Comparison of ENCODE assay signal across 7 mouse cellular contexts in the genomic region with DNA sequence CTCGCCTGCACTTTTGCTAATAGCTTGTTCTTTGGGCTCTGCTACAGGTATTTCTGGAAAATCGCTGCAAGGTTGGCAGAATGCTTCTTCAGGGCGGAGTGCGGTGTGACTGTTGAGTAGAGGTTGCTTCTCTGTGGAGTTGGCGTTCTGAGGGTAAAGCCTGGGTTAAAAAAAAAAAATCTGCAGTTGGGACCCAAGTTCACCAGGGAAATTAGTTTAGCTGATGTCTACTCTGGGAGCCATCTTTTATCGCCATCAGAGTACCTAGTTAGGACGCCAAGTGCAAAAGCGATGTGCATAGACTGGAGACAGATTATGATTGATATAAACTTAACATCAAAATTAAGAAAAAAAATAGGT. TPM values are rescaled to one million over a fixed set of nuclear protein-coding genes. Genes with fewer than 3 reads are reported as not detected.
DNase-seq lines count a peak whose midpoint lies in the region; ATAC-seq and TF ChIP-seq lines count a peak whose summit lies in the region.

No protein-coding gene starts in this region.

- H3K9ac ChIP-seq in liver, embryonic 12.5 days, result peak overlapping the region; percentile 71

- no peak for DNase-seq in spleen, adult 2 months (ENCODE audit: low read depth in 1 of 2, low spot score in 2 of 2)
- no peak for DNase-seq in spleen, adult 12 weeks (ENCODE audit: low spot score)
- no peak for DNase-seq in adrenal gland, postnatal 14 days
- DNase-seq in layer of hippocampus, postnatal 25 days (ENCODE audit: extremely low spot score in 1 of 2, low spot score in 1 of 2), result no peak
- DNase-seq in adrenal gland, postnatal 10 days, result no peak

- TF ChIP-seq POLR2A in spleen, adult 2 months (IDR thresholded peaks at IDR 0.05; ENCODE audit: low read depth, low read length), result no peak

- H3K9me3 ChIP-seq in erythroblast, embryonic 14.5 days (ENCODE audit: control insufficient read depth, low read length), result no peaks in the 10 kb centered on the region
- no peaks in the 10 kb centered on the region for H3K9me3 ChIP-seq in liver, embryonic 12.5 days (replicated peaks)

- no peaks in the 10 kb centered on the region for H3K27me3 ChIP-seq in spleen, adult 2 months (ENCODE audit: control insufficient read depth, insufficient read depth, low read length)
- H3K27me3 ChIP-seq in erythroblast, embryonic 14.5 days (ENCODE audit: control insufficient read depth), result no peaks in the 10 kb centered on the region
- H3K27me3 ChIP-seq in liver, embryonic 12.5 days (replicated peaks), result no peaks in the 10 kb centered on the region

- H3K36me3 ChIP-seq in spleen, adult 2 months (ENCODE audit: control insufficient read depth, insufficient read depth, low read length), result peaks cover 12% of the 10 kb centered on the region
- H3K36me3 ChIP-seq in erythroblast, embryonic 14.5 days (ENCODE audit: control insufficient read depth), result peaks cover 32% of the 10 kb centered on the region
- H3K36me3 ChIP-seq in liver, embryonic 12.5 days, result peaks cover 35% of the 10 kb centered on the region

- under 1% methylated on average over 8 of the region's 8 CpGs for WGBS in spleen, adult 2 months
- WGBS in liver, embryonic 12.5 days (ENCODE audit: insufficient replicate concordance), result under 1% methylated on average over 8 of the region's 8 CpGs

- no peak for TF ChIP-seq CTCF in spleen, adult 2 months (IDR thresholded peaks at IDR 0.05; ENCODE audit: extremely low read depth, insufficient read depth, insufficient read length, insufficient replicate concordance)

- peak overlapping the region; percentile 94 for H3K4me3 ChIP-seq in spleen, adult 2 months (ENCODE audit: extremely low read depth, insufficient read depth, insufficient read length)
- peak overlapping the region; percentile 88 for H3K4me3 ChIP-seq in erythroblast, embryonic 14.5 days (replicated peaks)
- H3K4me3 ChIP-seq in liver, embryonic 12.5 days, result peak overlapping the region; percentile 77

- peak overlapping the region; percentile 73 for H3K4me2 ChIP-seq in liver, embryonic 12.5 days

- peak overlapping the region; percentile 93 for H3K27ac ChIP-seq in spleen, adult 2 months (ENCODE audit: insufficient read depth, low read length)
- H3K27ac ChIP-seq in liver, embryonic 12.5 days, result peak overlapping the region; percentile 90

- ATAC-seq in liver, embryonic 12.5 days, result 0 out of 2 replicates have a peak, but pooled peaks have one; percentile 1

- H3K4me1 ChIP-seq in spleen, adult 2 months (ENCODE audit: control insufficient read depth, insufficient read depth, insufficient read length), result no peaks in the 10 kb centered on the region
- H3K4me1 ChIP-seq in erythroblast, embryonic 14.5 days (ENCODE audit: control insufficient read depth), result peaks cover 27% of the 10 kb centered on the region
- H3K4me1 ChIP-seq in liver, embryonic 12.5 days, result peaks cover 30% of the 10 kb centered on the region

RNA-seq across cellular contexts. Expression of gene Supt20, which starts 0.4 kb away (rescaled TPM):
- 51.3 and 55.7 TPM in 2 replicates for polyA plus RNA-seq in spleen, adult 2 months (2012; rRNA removed)
- 0.21 and 0.52 TPM in 2 replicates for polyA plus RNA-seq in erythroblast, embryonic 14.5 days (2012)
- polyA plus RNA-seq in liver, embryonic 12.5 days (2016; fragmentation: Nextera tagmentation; extraction: Ambion mirVana), result 49.8 and 50.0 TPM in 2 replicates
- 45.7 and 47.9 TPM in 2 replicates for total RNA-seq in adrenal gland, postnatal 14 days (2021)
- 10 to 100 TPM; 34.9 to 49.6 TPM for total RNA-seq in layer of hippocampus, postnatal 25 days (2021)
- total RNA-seq in adrenal gland, postnatal 10 days (2021), result 10 to 100 TPM; 41.0 to 57.6 TPM

RNA-seq across cellular contexts. Expression of gene Gm21958, which starts 21.1 kb away (rescaled TPM):
- polyA plus RNA-seq in spleen, adult 2 months (2012; rRNA removed), result not detected in 2 replicates
- not detected in 2 replicates for polyA plus RNA-seq in erythroblast, embryonic 14.5 days (2012)
- not detected in 2 replicates for polyA plus RNA-seq in liver, embryonic 12.5 days (2016; fragmentation: Nextera tagmentation; extraction: Ambion mirVana)
- not detected in 2 replicates for total RNA-seq in adrenal gland, postnatal 14 days (2021)
- total RNA-seq in layer of hippocampus, postnatal 25 days (2021), result not detected
- total RNA-seq in adrenal gland, postnatal 10 days (2021), result not detected

RNA-seq across cellular contexts. Expression of gene Exosc8, which starts 42.2 kb away (rescaled TPM):
- polyA plus RNA-seq in spleen, adult 2 months (2012; rRNA removed), result 24.3 and 25.5 TPM in 2 replicates
- 2.1 and 3.5 TPM in 2 replicates for polyA plus RNA-seq in erythroblast, embryonic 14.5 days (2012)
- 124 and 125 TPM in 2 replicates for polyA plus RNA-seq in liver, embryonic 12.5 days (2016; fragmentation: Nextera tagmentation; extraction: Ambion mirVana)
- 35.4 and 42.7 TPM in 2 replicates for total RNA-seq in adrenal gland, postnatal 14 days (2021)
- 10 to 100 TPM; 22.2 to 31.6 TPM for total RNA-seq in layer of hippocampus, postnatal 25 days (2021)
- total RNA-seq in adrenal gland, postnatal 10 days (2021), result 10 to 100 TPM; 41.0 to 44.4 TPM

RNA-seq across cellular contexts. Expression of gene Alg5, which starts 42.3 kb away (rescaled TPM):
- polyA plus RNA-seq in spleen, adult 2 months (2012; rRNA removed), result 5.5 and 7.6 TPM in 2 replicates
- not detected in 2 replicates for polyA plus RNA-seq in erythroblast, embryonic 14.5 days (2012)
- 31.2 and 33.7 TPM in 2 replicates for polyA plus RNA-seq in liver, embryonic 12.5 days (2016; fragmentation: Nextera tagmentation; extraction: Ambion mirVana)
- 34.0 and 34.6 TPM in 2 replicates for total RNA-seq in adrenal gland, postnatal 14 days (2021)
- 10 to 100 TPM; 18.2 to 21.6 TPM for total RNA-seq in layer of hippocampus, postnatal 25 days (2021)
- total RNA-seq in adrenal gland, postnatal 10 days (2021), result 10 to 100 TPM; 35.2 TPM
